Mouse (Mus musculus) limb, embryonic 14.5 days (tissue): Measurements from ENCODE around the gene Arpc1a. TPM values are rescaled to one million over a fixed set of nuclear protein-coding genes. Genes with fewer than 3 reads are reported as not detected.

ENCODE experiments used
- ATAC-seq: fragments of 200-750 bp; cut with Nextera tagmentation; 2 replicates; pipeline ENCODE4 v1.8.0; 2017; ENCODE audit warnings: low read depth, moderate number of reproducible peaks, moderate TSS enrichment; ENCODE audit not compliant: low FRiP score
- DNase-seq: peaks from one replicate; pipeline ENCODE4 v3.0.0-alpha.2; 2015; ENCODE audit warnings: low spot score
- H3K27ac ChIP-seq: fragments of 300-500 bp; sonication (generic); replicated peaks from 2 replicates; pipeline ENCODE4 v1.5.1; 2014; ENCODE audit warnings: low read depth, mild to moderate bottlenecking, low read length, moderate library complexity, mixed read lengths
- H3K27me3 ChIP-seq: fragments of 300-500 bp; sonication (generic); 2 replicates; pipeline ENCODE4 v1.6.1; 2014; ENCODE audit warnings: low read length, mixed read lengths; ENCODE audit not compliant: control insufficient read depth, insufficient read depth
- H3K36me3 ChIP-seq: fragments of 300-500 bp; sonication (generic); 2 replicates; pipeline ENCODE4 v1.6.1; 2014; ENCODE audit warnings: mild to moderate bottlenecking, low read length, moderate library complexity, mixed read lengths; ENCODE audit not compliant: control insufficient read depth, insufficient read depth
- H3K4me1 ChIP-seq: fragments of 300-500 bp; sonication (generic); 2 replicates; pipeline ENCODE4 v1.6.1; 2014; ENCODE audit warnings: antibody characterized with exemption, low read length, mixed read lengths; ENCODE audit not compliant: control insufficient read depth, insufficient read depth
- H3K4me2 ChIP-seq: fragments of 300-500 bp; sonication (generic); replicated peaks from 2 replicates; pipeline ENCODE4 v1.6.1; 2014; ENCODE audit warnings: low read depth, mild to moderate bottlenecking, low read length, moderate library complexity; ENCODE audit not compliant: severe bottlenecking
- H3K4me3 ChIP-seq: fragments of 300-500 bp; sonication (generic); replicated peaks from 2 replicates; pipeline ENCODE4 v1.5.1; 2014; ENCODE audit warnings: low read length
- H3K9ac ChIP-seq: fragments of 300-500 bp; sonication (generic); 2 replicates; pipeline ENCODE4 v1.6.1; 2014; ENCODE audit warnings: mild to moderate bottlenecking, low read depth, low read length, moderate library complexity; ENCODE audit not compliant: severe bottlenecking
- H3K9me3 ChIP-seq: fragments of 300-500 bp; sonication (generic); 2 replicates; pipeline ENCODE4 v1.6.1; 2016; ENCODE audit warnings: low read length; ENCODE audit not compliant: control insufficient read depth
- POLR2A ChIP-seq: fragments of 200-500 bp; IDR thresholded peaks from 2 replicates; pipeline ENCODE4 v1.8.0; 2012; ENCODE audit warnings: inconsistent platforms, mild to moderate bottlenecking, moderate library complexity, borderline replicate concordance; ENCODE audit not compliant: insufficient read depth, insufficient read length; ENCODE audit errors: extremely low read depth
- WGBS: fragments of 180-500 bp; shearing (Covaris S2); extraction: QIAGEN DNeasy Blood & Tissue Kit; methylation state at CpG from one replicate; pipeline ENCODE4 v1.1.7; 2014; 5-methylcytosine and 5-hydroxymethylcytosine counted together
- polyA plus RNA-seq, 2 experiments: library from polyadenylated mRNA; depleted of rRNA in 1 of 2; stranded (reverse) in 1 of 2; unstranded in 1 of 2; fragments of >200 nt; fragmentation: Nextera tagmentation in 1 of 2; extraction: Ambion mirVana in 1 of 2; gene quantifications; 2 replicates each; pipeline versions ENCODE4 v1.2.1 to v1.2.3; 2012 to 2014

The Arpc1a gene
- polyA plus RNA-seq, 2 experiments = 142 to 145 TPM

- Histone ChIP-seq H3K4me3 (no peak overlapping the region), H3K9me3 (no peaks in the 10 kb centered on the region), H3K27me3 (no peaks in the 10 kb centered on the region), H3K36me3 (peaks cover 95% of the 10 kb centered on the region), H3K4me2 (no peak overlapping the region), H3K9ac (no peak overlapping the region), H3K4me1 (no peaks in the 10 kb centered on the region), H3K27ac (no peak overlapping the region)
- TF ChIP-seq POLR2A = no peak
- DNase-seq (no peak), ATAC-seq (peak; percentile 50; the same call in 1 of the 2 replicates)
- WGBS = 90% methylated on average over 9 of the region's 9 CpGs
Observed at GRCm38 (mm10) chr5:145104328-145104727, 20.7 kb downstream of the Arpc1a start.

- Histone ChIP-seq H3K9ac (no peak overlapping the region), H3K4me2 (no peak overlapping the region), H3K4me1 (no peaks in the 10 kb centered on the region), H3K4me3 (no peak overlapping the region), H3K27me3 (no peaks in the 10 kb centered on the region), H3K9me3 (no peaks in the 10 kb centered on the region), H3K36me3 (peaks cover 95% of the 10 kb centered on the region), H3K27ac (no peak overlapping the region)
- WGBS = 96% methylated on average over 9 of the region's 9 CpGs
- DNase-seq (no peak), ATAC-seq (no peak)
- TF ChIP-seq POLR2A = no peak
Observed at GRCm38 (mm10) chr5:145105694-145106275, 22.2 kb downstream of the Arpc1a start.

- no peaks in the 10 kb centered on the region for H3K9me3 ChIP-seq
- peaks cover 55% of the 10 kb centered on the region for H3K36me3 ChIP-seq
- H3K9ac ChIP-seq = no peak overlapping the region
- H3K4me2 ChIP-seq = no peak overlapping the region
- ATAC-seq (no peak), DNase-seq (no peak)
- 88% methylated on average over 6 of the region's 6 CpGs for WGBS
- TF ChIP-seq POLR2A = no peak
- no peak overlapping the region for H3K4me3 ChIP-seq
- no peak overlapping the region for H3K27ac ChIP-seq
- no peaks in the 10 kb centered on the region for H3K4me1 ChIP-seq
- no peaks in the 10 kb centered on the region for H3K27me3 ChIP-seq
Observed at GRCm38 (mm10) chr5:145110401-145110800, 26.8 kb downstream of the Arpc1a start.

- Histone ChIP-seq H3K27me3 (no peaks in the 10 kb centered on the region), H3K27ac (no peak overlapping the region), H3K4me2 (no peak overlapping the region), H3K9ac (no peak overlapping the region), H3K36me3 (peaks cover 33% of the 10 kb centered on the region), H3K9me3 (no peaks in the 10 kb centered on the region), H3K4me3 (no peak overlapping the region), H3K4me1 (peaks cover 17% of the 10 kb centered on the region)
- TF ChIP-seq POLR2A = no peak
- ATAC-seq (no peak), DNase-seq (no peak)
- 75% methylated on average over 8 of the region's 8 CpGs for WGBS
Observed at GRCm38 (mm10) chr5:145112566-145112965, 28.9 kb downstream of the Arpc1a start.

- no peaks in the 10 kb centered on the region for H3K27me3 ChIP-seq
- no peak for DNase-seq
- H3K27ac ChIP-seq = no peak overlapping the region
- 58% methylated on average over 2 of the region's 2 CpGs for WGBS
- H3K4me2 ChIP-seq = peak overlapping the region; percentile 85; the same call in 1 of the 2 replicates
- H3K9ac ChIP-seq = no peak overlapping the region
- H3K4me1 ChIP-seq = peaks cover 17% of the 10 kb centered on the region
- peak overlapping the region; percentile 69 for H3K4me3 ChIP-seq
- no peak for TF ChIP-seq POLR2A
- peaks cover 25% of the 10 kb centered on the region for H3K36me3 ChIP-seq
- no peaks in the 10 kb centered on the region for H3K9me3 ChIP-seq
- no peak for ATAC-seq
Observed at GRCm38 (mm10) chr5:145113416-145113815, 29.8 kb downstream of the Arpc1a start.
